Comparison of ENCODE assay signal across 9 mouse cellular contexts in genomic region chr10:41488877-41489276, GRCm38 (mm10). TPM values are rescaled to one million over a fixed set of nuclear protein-coding genes. Genes with fewer than 3 reads are reported as not detected.
DNase-seq lines count a peak whose midpoint lies in the region; ATAC-seq and TF ChIP-seq lines count a peak whose summit lies in the region.
"Had no signal": no experiment of that assay in that cellular context is flagged by ENCODE, and none has a peak within 500 bp of the region (broad histone marks: within the 10 kb centered on the region; RNA-seq: fewer than 3 reads in every experiment).

No protein-coding gene starts in this region.

- WGBS in liver, embryonic 14.5 days (ENCODE audit: insufficient replicate concordance) = 24% methylated on average over 7 of the region's 7 CpGs

- ATAC-seq in CD4-positive, CD25-positive, alpha-beta regulatory T cell, adult 4 months = no peak
- no peak for ATAC-seq in liver, embryonic 14.5 days (ENCODE audit: insufficient read depth)

- TF ChIP-seq CTCF in liver, embryonic 14.5 days (IDR thresholded peaks at IDR 0.05; ENCODE audit: low read depth) = no peak

- H3K4me2 ChIP-seq in liver, embryonic 14.5 days (ENCODE audit: low read depth) = peak overlapping the region; percentile 82

- DNase-seq in CD4-positive, CD25-positive, alpha-beta regulatory T cell, adult 2 months (ENCODE audit: low read depth, low spot score) = peak; percentile 29
- peak; percentile 38 for DNase-seq in thymus, postnatal 4 days
- no peak for DNase-seq in thymus, postnatal 36 days
- no peak for DNase-seq in liver, embryonic 14.5 days (ENCODE audit: low read depth in 3 of 3, low spot score in 3 of 3)
- no peak for DNase-seq in urinary bladder, postnatal 36 days (ENCODE audit: low spot score in 2 of 2)
- DNase-seq in frontal cortex, adult 2 months (ENCODE audit: extremely low spot score in 1 of 2, low spot score in 1 of 2) = no peak
- DNase-seq in adrenal gland, postnatal 4 days (ENCODE audit: low spot score in 2 of 2) = no peak
- DNase-seq: cerebellum, postnatal 25 days had no signal

- no peaks in the 10 kb centered on the region; the same call in 1 of the 2 replicates for H3K27me3 ChIP-seq in liver, embryonic 14.5 days (ENCODE audit: control insufficient read depth, insufficient read depth, low read length)

- no peaks in the 10 kb centered on the region for H3K36me3 ChIP-seq in liver, embryonic 14.5 days (replicated peaks; ENCODE audit: control insufficient read depth, insufficient read depth, low read depth)

- H3K4me3 ChIP-seq in liver, embryonic 14.5 days (ENCODE audit: insufficient read depth in 1 of 2, low read depth in 2 of 2, low read length in 2 of 2) = peak overlapping the region; percentile 56 to 60; a peak in 3 of 4 replicates

- no peak overlapping the region for H3K9ac ChIP-seq in liver, embryonic 14.5 days (replicated peaks)

- TF ChIP-seq EP300 in liver, embryonic 14.5 days (IDR thresholded peaks at IDR 0.05; ENCODE audit: low read depth) = no peak

- no peak overlapping the region for H3K27ac ChIP-seq in liver, embryonic 14.5 days

- H3K4me1 ChIP-seq in liver, embryonic 14.5 days (replicated peaks; ENCODE audit: control insufficient read depth in 2 of 2, insufficient read depth in 2 of 2, low read length in 1 of 2) = peaks cover 2 to 6% of the 10 kb centered on the region in 2 experiments; a peak in 1 of 4 replicates

- no peaks in the 10 kb centered on the region for H3K9me3 ChIP-seq in liver, embryonic 14.5 days (ENCODE audit: control insufficient read depth, low read length)

RNA-seq across cellular contexts. Expression of gene Smpd2, which starts 1.3 kb away (rescaled TPM):
- polyA plus RNA-seq in CD4-positive, CD25-positive, alpha-beta regulatory T cell, adult 4 months (2017; shearing (Covaris generic)) = 10 to 100 TPM; 34.8 to 42.2 TPM
- 6.7 and 7.1 TPM in 2 replicates for polyA plus RNA-seq in liver, embryonic 14.5 days (2012; rRNA removed)
- 8.6 and 11.1 TPM in 2 replicates for polyA plus RNA-seq in liver, embryonic 14.5 days (2014; fragmentation: Nextera tagmentation; extraction: Ambion mirVana)
- polyA plus RNA-seq in frontal cortex, adult 2 months (2012; rRNA removed) = 39.7 and 41.0 TPM in 2 replicates
- 10 to 100 TPM; 44.0 to 45.6 TPM for total RNA-seq in adrenal gland, postnatal 4 days (2021)

RNA-seq across cellular contexts. Expression of gene Ppil6, which starts 1.4 kb away (rescaled TPM):
- not detected for polyA plus RNA-seq in CD4-positive, CD25-positive, alpha-beta regulatory T cell, adult 4 months (2017; shearing (Covaris generic))
- not detected in 2 replicates for polyA plus RNA-seq in liver, embryonic 14.5 days (2012; rRNA removed)
- polyA plus RNA-seq in liver, embryonic 14.5 days (2014; fragmentation: Nextera tagmentation; extraction: Ambion mirVana) = not detected in 2 replicates
- 3.5 and 4.3 TPM in 2 replicates for polyA plus RNA-seq in frontal cortex, adult 2 months (2012; rRNA removed)
- total RNA-seq in adrenal gland, postnatal 4 days (2021) = 1 to 10 TPM; 2.1 to 2.2 TPM

RNA-seq across cellular contexts. Expression of gene Mical1, which starts 12.8 kb away (rescaled TPM):
- 100 to 1,000 TPM in 1 of 2 experiments, 10 to 100 TPM in 1; 61.7 to 140 TPM for polyA plus RNA-seq in CD4-positive, CD25-positive, alpha-beta regulatory T cell, adult 4 months (2017; shearing (Covaris generic))
- polyA plus RNA-seq in liver, embryonic 14.5 days (2012; rRNA removed) = 2.0 and 2.6 TPM in 2 replicates
- 2.8 TPM in 2 replicates for polyA plus RNA-seq in liver, embryonic 14.5 days (2014; fragmentation: Nextera tagmentation; extraction: Ambion mirVana)
- 15.2 and 18.1 TPM in 2 replicates for polyA plus RNA-seq in frontal cortex, adult 2 months (2012; rRNA removed)
- 10 to 100 TPM; 28.5 to 29.6 TPM for total RNA-seq in adrenal gland, postnatal 4 days (2021)

RNA-seq across cellular contexts. Expression of gene Cd164, which starts 30.3 kb away (rescaled TPM):
- polyA plus RNA-seq in CD4-positive, CD25-positive, alpha-beta regulatory T cell, adult 4 months (2017; shearing (Covaris generic)) = 100 to 1,000 TPM; 207 to 236 TPM
- 22.8 and 30.2 TPM in 2 replicates for polyA plus RNA-seq in liver, embryonic 14.5 days (2012; rRNA removed)
- 59.7 and 62.2 TPM in 2 replicates for polyA plus RNA-seq in liver, embryonic 14.5 days (2014; fragmentation: Nextera tagmentation; extraction: Ambion mirVana)
- polyA plus RNA-seq in frontal cortex, adult 2 months (2012; rRNA removed) = 57.4 and 65.6 TPM in 2 replicates
- 100 to 1,000 TPM; 195 to 202 TPM for total RNA-seq in adrenal gland, postnatal 4 days (2021)

RNA-seq across cellular contexts. Expression of gene Zbtb24, which starts 38.7 kb away (rescaled TPM):
- 10 to 100 TPM; 27.5 to 35.8 TPM for polyA plus RNA-seq in CD4-positive, CD25-positive, alpha-beta regulatory T cell, adult 4 months (2017; shearing (Covaris generic))
- polyA plus RNA-seq in liver, embryonic 14.5 days (2012; rRNA removed) = 3.3 and 4.0 TPM in 2 replicates
- polyA plus RNA-seq in liver, embryonic 14.5 days (2014; fragmentation: Nextera tagmentation; extraction: Ambion mirVana) = 4.1 and 4.2 TPM in 2 replicates
- polyA plus RNA-seq in frontal cortex, adult 2 months (2012; rRNA removed) = 16.8 and 19.4 TPM in 2 replicates
- total RNA-seq in adrenal gland, postnatal 4 days (2021) = 10 to 100 TPM; 24.5 to 28.0 TPM

Comparison
In these comparisons a context has a peak if more than half of its experiments do, and no peak if none do; other contexts are left out.
1. DNase-seq: peak in CD4-positive, CD25-positive, alpha-beta regulatory T cell, adult 2 months (single experiment) and thymus, postnatal 4 days (single experiment); none in thymus, postnatal 36 days (0 of 2), liver, embryonic 14.5 days (0 of 3), urinary bladder, postnatal 36 days (0 of 2), frontal cortex, adult 2 months (0 of 2) and adrenal gland, postnatal 4 days (0 of 2).